Mouse (Mus musculus) heart, adult 2 months (tissue): ENCODE measurements around the gene Arsj. TPM values are rescaled to one million over a fixed set of nuclear protein-coding genes. Genes with fewer than 3 reads are reported as not detected.
A peak's percentile ranks its signal among the peaks of the same experiment; 100 is the strongest.

Source experiments
- DNase-seq, 2 experiments: peaks; one replicate each; pipeline ENCODE4 v3.0.0; 2021
- H3K27ac ChIP-seq: fragments of 200-600 bp; 2 replicates; pipeline ENCODE4 v1.8.1; 2022
- H3K27me3 ChIP-seq: fragments of 200-500 bp; 2 replicates; pipeline ENCODE4 v1.6.1; 2012; ENCODE audit warnings: mild to moderate bottlenecking, low read length, inconsistent platforms, mixed read lengths; ENCODE audit not compliant: control insufficient read depth, insufficient read depth
- H3K36me3 ChIP-seq: fragments of 200-500 bp; 2 replicates; pipeline ENCODE4 v1.6.1; 2012; ENCODE audit warnings: low read length, inconsistent platforms; ENCODE audit not compliant: control insufficient read depth, insufficient read depth
- H3K4me1 ChIP-seq: fragments of 200-500 bp; 2 replicates; pipeline ENCODE4 v1.6.1; 2011; ENCODE audit warnings: low read length; ENCODE audit not compliant: control insufficient read depth, insufficient read depth
- H3K4me3 ChIP-seq: fragments of 200-600 bp; 2 replicates; pipeline ENCODE4 v1.8.1; 2022
- H3K79me2 ChIP-seq: fragments of 200-500 bp; replicated peaks from 2 replicates; pipeline ENCODE4 v1.6.1; 2012; ENCODE audit warnings: mild to moderate bottlenecking, inconsistent platforms, low read length, moderate library complexity, mixed read lengths; ENCODE audit not compliant: control insufficient read depth, insufficient read depth
- H3K9ac ChIP-seq: fragments of 200-500 bp; 2 replicates; pipeline ENCODE4 v1.6.1; 2012; ENCODE audit warnings: low read depth, mild to moderate bottlenecking, control low read depth, inconsistent platforms, low read length, mixed read lengths
- CTCF ChIP-seq: fragments of 200-600 bp; IDR thresholded peaks from 2 replicates; pipeline ENCODE4 v1.8.1; 2022; ENCODE audit warnings: antibody characterized with exemption, mild to moderate bottlenecking, moderate library complexity
- EP300 ChIP-seq: fragments of 200-500 bp; IDR thresholded peaks from 2 replicates; pipeline ENCODE4 v1.6.1; 2011; ENCODE audit warnings: low read depth, low read length, control low read depth; ENCODE audit not compliant: insufficient read depth
- POLR2A ChIP-seq: fragments of 200-500 bp; IDR thresholded peaks from 2 replicates; pipeline ENCODE4 v1.6.1; 2011; ENCODE audit warnings: mild to moderate bottlenecking, low read depth, low read length, control low read depth; ENCODE audit not compliant: insufficient read depth
- WGBS: fragments of 180-500 bp; shearing (Covaris S2); methylation state at CpG from one replicate; pipeline ENCODE4 v1.1.7; 2018; 5-methylcytosine and 5-hydroxymethylcytosine counted together
- intact Hi-C: fragments of 180-260 bp; cut with DNase I; formaldehyde crosslinking; loops from one replicate; pipeline ENCODE4 v1.15.1; 2025
- long read RNA-seq: library from polyadenylated mRNA; stranded (forward); transcript quantifications from one replicate; pipeline ENCODE4 v2.0.0, GENCODE M21; 2021
- polyA plus RNA-seq: library from polyadenylated mRNA; depleted of rRNA; stranded (reverse); fragments of >200 nt; gene quantifications from 2 replicates; pipeline ENCODE4 v1.2.3, GENCODE M21; 2012; rRNA removed
- total RNA-seq, 2 experiments: library from RNA; stranded (reverse); gene quantifications; 2 replicates each; pipeline ENCODE4 v1.2.3; 2021

Arsj gene
- total RNA-seq (under 1 TPM; 0.39 to 0.68 TPM), polyA plus RNA-seq (0.33 and 0.47 TPM in 2 replicates)
- long read RNA-seq: 0 reads

DNA sequence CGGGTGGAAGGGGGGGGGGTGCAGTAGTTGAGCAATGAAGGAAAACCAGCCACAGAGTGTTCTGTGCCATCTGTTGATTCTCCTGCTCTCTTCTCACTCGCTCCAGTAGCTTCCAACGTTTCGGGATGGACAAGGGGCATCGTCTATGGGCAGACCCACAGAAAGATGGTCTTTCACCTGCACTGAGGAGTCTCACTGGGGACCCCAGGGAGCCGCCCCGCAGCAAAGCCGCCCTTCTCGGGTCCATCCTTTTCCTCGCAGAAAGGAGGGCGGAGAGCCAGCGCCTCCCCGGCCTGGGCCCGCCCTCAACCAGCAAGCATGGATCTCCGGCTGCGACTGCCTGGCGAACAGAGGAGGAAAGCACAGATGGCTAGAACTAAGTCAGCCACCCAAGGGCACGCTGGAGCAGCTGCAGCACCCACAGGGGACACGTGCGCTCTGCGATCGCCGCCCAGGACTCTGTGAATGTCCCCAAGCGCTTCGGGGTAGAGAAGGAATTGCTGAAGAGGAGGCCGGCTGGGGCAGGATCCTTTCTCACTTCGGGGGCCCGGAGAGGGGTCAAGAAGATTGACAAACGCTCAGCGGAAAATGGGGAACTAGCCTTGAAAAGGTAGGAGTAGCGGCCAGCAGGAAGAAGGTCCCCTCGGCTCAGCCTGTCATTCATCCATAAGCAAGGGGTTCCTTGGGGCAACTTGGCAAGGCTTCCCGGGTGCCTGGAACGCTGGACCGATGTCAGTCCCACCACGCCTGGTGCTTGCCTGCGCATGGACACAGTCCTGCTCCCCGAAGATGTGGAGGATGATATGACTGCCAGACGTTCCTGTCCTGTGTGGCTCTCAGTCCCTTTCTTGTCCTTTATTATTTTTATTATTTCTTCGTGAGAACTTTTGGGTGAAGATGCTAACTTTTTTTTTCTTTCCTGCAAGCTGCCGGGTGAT is at the start of gene Arsj:
Gene Arsj (plus strand): TSS at position 117 of the 938 bp plus-strand sequence.
- peak within 1 kb of the TSS; percentile 40 for H3K4me3 ChIP-seq
- H3K27ac ChIP-seq: peak within 1 kb of the TSS; percentile 41; the same call in 1 of the 2 replicates
- intact Hi-C loops: no loop called here
- no peaks in the 10 kb centered on the region for H3K79me2 ChIP-seq
- H3K36me3 ChIP-seq: no peaks in the 10 kb centered on the region
- H3K27me3 ChIP-seq: peaks cover 6% of the 10 kb centered on the region
- no peaks in the 10 kb centered on the region for H3K4me1 ChIP-seq
- peak; percentile 76 for DNase-seq
- H3K9ac ChIP-seq: peak within 1 kb of the TSS; percentile 59
- 12% methylated on average over 41 of the region's 41 CpGs for WGBS
- TF ChIP-seq POLR2A (peak; percentile 31; the same call in 1 of the 2 replicates), EP300 (no peak)

DNA sequence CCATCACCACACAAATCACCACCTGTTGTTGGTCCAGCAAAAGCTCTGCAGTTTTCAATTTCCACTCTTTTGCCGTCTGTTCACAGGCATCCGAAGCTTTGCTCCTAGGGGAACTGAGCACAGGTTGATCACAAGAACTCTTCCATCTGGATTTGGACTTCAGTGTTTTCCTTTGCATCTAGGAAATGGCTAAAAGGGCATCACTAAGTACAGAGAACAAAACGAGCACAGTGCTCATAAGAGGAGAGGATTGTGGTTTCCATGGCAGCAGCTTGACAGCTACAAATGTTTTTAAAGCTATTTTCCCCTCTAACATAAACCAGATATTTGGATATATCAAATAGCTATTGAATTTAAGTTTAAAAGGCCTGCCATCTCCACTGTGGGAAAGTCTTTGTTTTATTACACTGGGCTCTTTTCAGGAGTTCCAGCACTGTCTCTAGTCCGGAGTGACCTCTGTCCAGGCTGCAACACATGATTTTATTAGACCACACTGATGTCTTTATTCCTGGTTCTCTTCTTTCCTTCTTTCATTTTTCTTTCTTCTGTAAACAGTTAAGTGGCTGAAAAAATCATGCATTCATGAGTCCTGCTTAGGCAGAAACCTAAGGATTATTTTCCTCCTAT is 38.5 kb upstream of the Arsj start:
- no peak for DNase-seq
- intact Hi-C loops: no loop called here

DNA sequence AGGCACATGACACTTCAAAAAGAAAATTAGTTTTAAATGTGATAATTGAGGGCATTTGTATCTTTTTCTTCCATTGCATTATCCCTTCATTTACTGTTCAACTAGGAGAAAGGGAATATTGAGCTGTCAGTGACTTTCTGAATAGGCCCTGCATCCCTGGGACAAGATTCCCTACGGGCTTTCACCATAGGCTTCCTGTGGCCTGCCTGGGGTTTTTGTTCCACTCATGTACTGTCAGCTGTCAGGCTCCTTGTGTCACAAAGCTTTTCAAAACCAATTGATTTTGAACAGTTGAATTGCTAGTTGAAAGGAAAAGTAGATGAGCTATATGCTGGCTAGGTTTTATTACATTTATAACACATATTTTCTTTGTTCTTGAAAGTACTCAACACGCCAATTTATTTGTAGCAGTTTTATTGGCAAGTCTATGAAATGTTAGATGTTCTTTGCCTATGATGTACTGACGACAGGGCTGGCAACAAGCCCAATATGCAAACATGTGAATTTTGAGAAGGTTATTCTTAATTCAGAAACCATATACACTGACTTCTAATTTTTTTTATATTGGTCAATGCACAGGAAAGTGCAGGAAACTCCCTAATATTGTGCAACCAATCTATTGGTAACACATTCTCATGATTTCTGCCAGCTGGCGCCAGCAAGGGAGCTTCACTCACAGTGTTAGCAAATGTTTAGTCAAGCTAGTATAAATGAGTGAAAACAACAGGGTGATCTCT is 37.4 kb upstream of the Arsj start:
- intact Hi-C loops: no loop called here
- Histone ChIP-seq H3K4me3 (no peak overlapping the region), H3K27me3 (no peaks in the 10 kb centered on the region), H3K9ac (no peak overlapping the region), H3K4me1 (no peaks in the 10 kb centered on the region), H3K79me2 (no peaks in the 10 kb centered on the region), H3K27ac (no peak overlapping the region), H3K36me3 (no peaks in the 10 kb centered on the region)
- WGBS: 64% methylated on average over 4 of the region's 4 CpGs
- DNase-seq: peak; percentile 42 to 43
- no peak for TF ChIP-seq CTCF
- no peak for TF ChIP-seq POLR2A
- no peak for TF ChIP-seq EP300

More for the DNA sequence above, 38.5 kb upstream of the Arsj start:
- Histone ChIP-seq H3K4me3 (no peak overlapping the region), H3K4me1 (no peaks in the 10 kb centered on the region), H3K79me2 (no peaks in the 10 kb centered on the region), H3K27ac (no peak overlapping the region), H3K36me3 (no peaks in the 10 kb centered on the region), H3K9ac (no peak overlapping the region), H3K27me3 (no peaks in the 10 kb centered on the region)
- TF ChIP-seq EP300: no peak
- TF ChIP-seq POLR2A: no peak
- TF ChIP-seq CTCF: no peak
- 71% methylated on average over 4 of the region's 4 CpGs for WGBS

DNA sequence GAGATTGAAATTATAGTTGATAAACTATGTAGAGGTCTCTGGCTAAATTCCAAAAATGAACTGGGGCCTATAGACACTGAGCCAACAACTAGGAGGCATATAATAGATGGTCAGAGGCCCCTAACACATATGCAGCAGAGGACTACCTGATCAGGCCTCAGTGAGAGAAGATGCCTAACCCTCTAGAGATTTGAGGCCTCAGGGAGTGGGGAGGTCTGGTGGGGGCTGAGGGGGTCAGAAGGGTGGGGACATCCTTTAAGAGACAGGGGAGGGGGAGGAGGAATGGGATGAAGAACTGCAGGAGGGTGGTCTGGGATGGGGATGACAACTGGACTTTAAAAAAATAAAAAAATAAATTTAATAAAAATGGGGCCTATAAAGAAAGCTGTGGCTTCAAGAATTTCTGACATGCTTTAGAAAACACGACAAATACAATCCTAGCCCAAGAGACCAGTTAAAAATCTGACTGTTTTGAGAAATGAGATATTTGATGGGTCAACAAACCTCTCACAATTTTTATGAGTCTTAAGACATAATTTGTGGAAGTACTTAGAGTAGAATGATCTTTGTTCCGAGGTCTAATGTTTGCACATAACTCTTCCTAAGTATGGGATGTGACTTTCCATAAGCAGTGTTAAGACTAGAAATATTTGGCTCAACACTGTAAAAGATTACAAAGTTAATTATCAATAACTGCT is 36.7 kb upstream of the Arsj start:
- no peaks in the 10 kb centered on the region for H3K36me3 ChIP-seq
- WGBS: 73% methylated on average over 2 of the region's 2 CpGs
- H3K27ac ChIP-seq: no peak overlapping the region
- H3K27me3 ChIP-seq: no peaks in the 10 kb centered on the region
- TF ChIP-seq CTCF: no peak
- TF ChIP-seq POLR2A: no peak
- no peak for TF ChIP-seq EP300
- DNase-seq: no peak
- no peaks in the 10 kb centered on the region for H3K79me2 ChIP-seq
- intact Hi-C loops: no loop called here
- H3K4me3 ChIP-seq: no peak overlapping the region
- no peaks in the 10 kb centered on the region for H3K4me1 ChIP-seq
- no peak overlapping the region for H3K9ac ChIP-seq

DNA sequence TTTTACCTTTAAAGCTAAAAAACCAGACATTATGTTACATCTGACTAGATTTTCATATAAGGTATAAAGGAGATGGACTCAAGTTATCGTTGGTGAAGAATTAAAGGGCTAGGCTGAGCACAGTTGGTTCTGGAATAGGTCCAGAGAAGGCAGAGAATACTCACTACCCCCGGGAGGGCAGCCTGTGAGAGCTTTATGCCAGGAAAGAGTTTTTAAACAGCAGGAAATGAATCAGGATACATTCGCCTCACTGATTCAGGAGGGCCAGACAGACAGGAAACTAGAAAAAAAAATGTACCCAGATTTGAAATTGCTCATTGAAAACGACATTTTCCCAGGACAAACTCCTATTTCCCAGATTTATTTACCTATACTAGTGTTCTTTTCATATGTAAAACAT is 28.2 kb upstream of the Arsj start:
- Histone ChIP-seq H3K36me3 (no peaks in the 10 kb centered on the region), H3K4me3 (no peak overlapping the region), H3K9ac (no peak overlapping the region), H3K79me2 (no peaks in the 10 kb centered on the region), H3K4me1 (no peaks in the 10 kb centered on the region), H3K27ac (no peak overlapping the region), H3K27me3 (no peaks in the 10 kb centered on the region)
- DNase-seq: no peak
- intact Hi-C loops: no loop called here
- TF ChIP-seq CTCF (no peak), EP300 (no peak), POLR2A (no peak)
- 19% methylated on average over 4 of the region's 4 CpGs for WGBS
